Mouse (Mus musculus) bone marrow, adult 2 months (tissue): Measurements from ENCODE around the gene Atp5j.

Source experiments
- CTCF ChIP-seq: fragments of 200-500 bp; IDR thresholded peaks from 2 replicates; pipeline ENCODE4 v1.5.1; 2011; ENCODE audit warnings: low read length, control low read depth; ENCODE audit not compliant: control insufficient read depth, insufficient read depth
- POLR2A ChIP-seq: fragments of 200-500 bp; IDR thresholded peaks from 2 replicates; pipeline ENCODE4 v1.6.1; 2011; ENCODE audit warnings: low read depth, mild to moderate bottlenecking, control low read depth, low read length, borderline replicate concordance; ENCODE audit not compliant: control insufficient read depth

DNA sequence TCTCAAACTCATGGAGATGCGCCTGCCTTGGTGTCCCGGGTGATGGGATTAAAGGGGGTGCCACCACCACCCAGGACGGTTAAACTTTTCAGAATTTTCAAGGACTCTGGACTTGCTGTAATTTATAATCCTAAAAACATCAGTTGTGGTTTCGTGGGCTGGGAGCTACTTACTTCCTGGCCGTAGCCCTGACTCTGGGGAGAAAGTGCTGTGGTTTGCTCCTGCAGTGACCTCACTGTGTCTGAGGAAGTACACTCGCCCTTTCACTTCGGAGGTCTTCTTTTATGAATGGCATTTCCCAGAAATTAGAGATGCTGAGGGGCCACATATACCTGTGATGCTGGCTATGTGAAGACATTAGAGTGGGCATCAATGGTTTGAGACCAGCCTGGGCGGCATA, 20.9 kb downstream of the Atp5j start:
- TF ChIP-seq POLR2A (no peak), CTCF (no peak)
